Mouse (Mus musculus) limb, embryonic 14.5 days (tissue): ENCODE data around the gene Rasd1. TPM values are rescaled to one million over a fixed set of nuclear protein-coding genes. Genes with fewer than 3 reads are reported as not detected.

ENCODE experiments used
- ATAC-seq: fragments of 200-750 bp; cut with Nextera tagmentation; 2 replicates; pipeline ENCODE4 v1.8.0; 2017; ENCODE audit warnings: low read depth, moderate number of reproducible peaks, moderate TSS enrichment; ENCODE audit not compliant: low FRiP score
- DNase-seq: peaks from one replicate; pipeline ENCODE4 v3.0.0-alpha.2; 2015; ENCODE audit warnings: low spot score
- H3K27ac ChIP-seq: fragments of 300-500 bp; sonication (generic); replicated peaks from 2 replicates; pipeline ENCODE4 v1.5.1; 2014; ENCODE audit warnings: low read depth, mild to moderate bottlenecking, low read length, moderate library complexity, mixed read lengths
- H3K27me3 ChIP-seq: fragments of 300-500 bp; sonication (generic); 2 replicates; pipeline ENCODE4 v1.6.1; 2014; ENCODE audit warnings: low read length, mixed read lengths; ENCODE audit not compliant: control insufficient read depth, insufficient read depth
- H3K36me3 ChIP-seq: fragments of 300-500 bp; sonication (generic); 2 replicates; pipeline ENCODE4 v1.6.1; 2014; ENCODE audit warnings: mild to moderate bottlenecking, low read length, moderate library complexity, mixed read lengths; ENCODE audit not compliant: control insufficient read depth, insufficient read depth
- H3K4me1 ChIP-seq: fragments of 300-500 bp; sonication (generic); 2 replicates; pipeline ENCODE4 v1.6.1; 2014; ENCODE audit warnings: antibody characterized with exemption, low read length, mixed read lengths; ENCODE audit not compliant: control insufficient read depth, insufficient read depth
- H3K4me2 ChIP-seq: fragments of 300-500 bp; sonication (generic); replicated peaks from 2 replicates; pipeline ENCODE4 v1.6.1; 2014; ENCODE audit warnings: low read depth, mild to moderate bottlenecking, low read length, moderate library complexity; ENCODE audit not compliant: severe bottlenecking
- H3K4me3 ChIP-seq: fragments of 300-500 bp; sonication (generic); replicated peaks from 2 replicates; pipeline ENCODE4 v1.5.1; 2014; ENCODE audit warnings: low read length
- H3K9ac ChIP-seq: fragments of 300-500 bp; sonication (generic); 2 replicates; pipeline ENCODE4 v1.6.1; 2014; ENCODE audit warnings: mild to moderate bottlenecking, low read depth, low read length, moderate library complexity; ENCODE audit not compliant: severe bottlenecking
- H3K9me3 ChIP-seq: fragments of 300-500 bp; sonication (generic); 2 replicates; pipeline ENCODE4 v1.6.1; 2016; ENCODE audit warnings: low read length; ENCODE audit not compliant: control insufficient read depth
- POLR2A ChIP-seq: fragments of 200-500 bp; IDR thresholded peaks from 2 replicates; pipeline ENCODE4 v1.8.0; 2012; ENCODE audit warnings: inconsistent platforms, mild to moderate bottlenecking, moderate library complexity, borderline replicate concordance; ENCODE audit not compliant: insufficient read depth, insufficient read length; ENCODE audit errors: extremely low read depth
- WGBS: fragments of 180-500 bp; shearing (Covaris S2); extraction: QIAGEN DNeasy Blood & Tissue Kit; methylation state at CpG from one replicate; pipeline ENCODE4 v1.1.7; 2014; 5-methylcytosine and 5-hydroxymethylcytosine counted together
- polyA plus RNA-seq, 2 experiments: library from polyadenylated mRNA; depleted of rRNA in 1 of 2; stranded (reverse) in 1 of 2; unstranded in 1 of 2; fragments of >200 nt; fragmentation: Nextera tagmentation in 1 of 2; extraction: Ambion mirVana in 1 of 2; gene quantifications; 2 replicates each; pipeline versions ENCODE4 v1.2.1 to v1.2.3; 2012 to 2014

Gene Rasd1
- polyA plus RNA-seq, 2 experiments = 1.4 to 1.6 TPM

DNA sequence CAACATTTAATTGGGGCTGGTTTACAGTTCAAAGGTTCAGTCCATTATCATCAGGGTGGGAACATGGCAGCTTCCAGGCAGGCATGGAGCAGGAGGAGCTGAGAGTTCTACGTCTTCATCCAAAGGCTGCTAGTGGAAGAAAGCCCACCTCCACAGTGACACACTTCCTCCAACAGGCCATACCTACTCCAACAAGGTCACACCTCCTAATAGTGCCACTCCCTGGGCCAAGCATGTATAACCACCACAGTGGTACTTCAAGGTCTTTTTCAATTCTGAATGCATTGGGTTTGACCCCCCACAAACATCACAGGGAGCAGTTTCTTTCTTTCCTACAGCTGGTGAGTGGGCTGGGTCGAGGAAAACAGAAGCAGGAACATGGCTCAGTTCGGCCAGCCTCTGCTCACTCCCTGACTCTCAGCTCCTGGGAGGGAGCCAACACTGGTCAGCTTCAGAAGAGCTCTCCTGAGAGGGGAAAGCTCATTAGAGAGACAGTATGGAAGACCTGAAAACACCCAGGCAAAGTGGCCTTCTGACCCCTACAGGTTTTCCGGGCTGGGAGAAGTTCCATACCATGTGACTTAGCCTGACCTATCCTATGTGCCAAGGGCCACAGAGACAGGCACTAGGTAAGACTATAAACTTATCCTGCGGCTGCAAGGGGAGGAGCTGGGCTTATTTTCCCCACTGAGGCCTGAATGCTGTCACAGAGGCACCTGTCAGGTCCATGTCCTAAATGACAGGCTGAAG is 36.7 kb upstream of the Rasd1 start:
- Histone ChIP-seq H3K4me1 (no peaks in the 10 kb centered on the region), H3K4me2 (no peak overlapping the region), H3K9ac (no peak overlapping the region), H3K27ac (no peak overlapping the region), H3K27me3 (no peaks in the 10 kb centered on the region), H3K4me3 (no peak overlapping the region), H3K9me3 (no peaks in the 10 kb centered on the region), H3K36me3 (no peaks in the 10 kb centered on the region)
- WGBS = 70% methylated on average over 5 of the region's 5 CpGs
- ATAC-seq (no peak), DNase-seq (no peak)
- no peak for TF ChIP-seq POLR2A

- H3K9ac ChIP-seq = no peak overlapping the region
- H3K36me3 ChIP-seq = no peaks in the 10 kb centered on the region
- no peak overlapping the region for H3K27ac ChIP-seq
- no peak for TF ChIP-seq POLR2A
- ATAC-seq (no peak), DNase-seq (no peak)
- 70% methylated on average over 9 of the region's 9 CpGs for WGBS
- H3K9me3 ChIP-seq = no peaks in the 10 kb centered on the region
- no peak overlapping the region for H3K4me2 ChIP-seq
- H3K27me3 ChIP-seq = no peaks in the 10 kb centered on the region
- H3K4me3 ChIP-seq = no peak overlapping the region
- no peaks in the 10 kb centered on the region for H3K4me1 ChIP-seq
Measured at GRCm38 (mm10) chr11:59994318-59994717, 29.6 kb upstream of the Rasd1 start.

- H3K27me3 ChIP-seq = no peaks in the 10 kb centered on the region
- TF ChIP-seq POLR2A = no peak
- no peak overlapping the region for H3K4me2 ChIP-seq
- no peaks in the 10 kb centered on the region for H3K4me1 ChIP-seq
- no peaks in the 10 kb centered on the region for H3K36me3 ChIP-seq
- peak; percentile 35 for DNase-seq
- no peaks in the 10 kb centered on the region for H3K9me3 ChIP-seq
- H3K27ac ChIP-seq = no peak overlapping the region
- no peak for ATAC-seq
- H3K9ac ChIP-seq = no peak overlapping the region
- no peak overlapping the region for H3K4me3 ChIP-seq
- WGBS = 57% methylated on average over 8 of the region's 8 CpGs
Measured at GRCm38 (mm10) chr11:59991365-59991764, 26.6 kb upstream of the Rasd1 start.

DNA sequence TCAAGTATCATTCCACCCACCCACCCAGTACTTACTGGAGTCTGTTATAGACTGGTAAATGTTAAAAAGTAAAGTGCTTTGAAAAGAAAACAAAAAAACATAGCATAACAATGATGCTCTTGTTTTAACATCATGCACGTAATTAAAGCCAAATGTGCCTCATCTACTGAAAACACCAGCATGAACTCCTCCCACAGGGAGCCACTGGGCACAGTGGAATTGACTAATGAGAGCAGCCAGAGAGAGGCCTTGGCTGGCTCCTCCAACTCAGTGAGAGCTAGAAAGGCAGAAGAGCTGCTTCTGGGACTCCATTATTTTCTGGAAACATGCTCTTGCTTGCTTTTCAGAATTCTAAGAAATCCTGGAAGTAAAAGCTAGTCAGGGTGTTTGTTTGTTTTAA is 24.7 kb upstream of the Rasd1 start:
- TF ChIP-seq POLR2A = no peak

DNA sequence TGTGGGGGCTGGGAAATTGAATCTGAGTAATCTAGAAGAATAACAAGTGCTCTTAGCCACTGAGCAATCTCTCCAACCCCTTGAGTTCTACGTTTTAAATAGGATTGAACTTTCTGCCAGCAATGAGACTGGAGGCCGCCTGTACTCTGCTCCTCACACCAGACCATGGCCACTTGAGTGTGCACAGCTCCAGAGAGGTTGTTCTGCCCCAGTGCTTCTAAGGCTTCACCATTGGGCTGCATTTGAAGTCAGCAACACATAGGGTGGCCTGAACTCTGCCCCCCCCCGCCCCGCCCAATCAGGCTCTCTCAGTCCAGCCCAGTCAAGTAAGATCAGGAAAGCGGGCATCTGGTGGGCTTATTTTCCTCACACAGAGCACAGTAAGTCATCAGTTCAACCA is 13.1 kb upstream of the Rasd1 start:
- Histone ChIP-seq H3K27me3 (no peaks in the 10 kb centered on the region), H3K9me3 (no peaks in the 10 kb centered on the region), H3K4me2 (no peak overlapping the region), H3K9ac (no peak overlapping the region), H3K27ac (no peak overlapping the region), H3K4me3 (no peak overlapping the region), H3K4me1 (no peaks in the 10 kb centered on the region), H3K36me3 (no peaks in the 10 kb centered on the region)
- no peak for TF ChIP-seq POLR2A
- no peak for ATAC-seq
- DNase-seq = no peak
- WGBS = 77% methylated on average over 5 of the region's 5 CpGs

More for the DNA sequence above, 24.7 kb upstream of the Rasd1 start:
- H3K9me3 ChIP-seq = no peaks in the 10 kb centered on the region
- ATAC-seq = no peak
- no peak overlapping the region for H3K4me3 ChIP-seq
- no peak overlapping the region for H3K4me2 ChIP-seq
- H3K9ac ChIP-seq = no peak overlapping the region
- no peak overlapping the region for H3K27ac ChIP-seq
- no peaks in the 10 kb centered on the region for H3K36me3 ChIP-seq
- DNase-seq = no peak
- H3K4me1 ChIP-seq = no peaks in the 10 kb centered on the region
- H3K27me3 ChIP-seq = no peaks in the 10 kb centered on the region
- 50% methylated on average over 1 of the region's 1 CpGs for WGBS
